Mouse (Mus musculus): ENCODE measurements around the gene Tnnt2.

The Tnnt2 gene

DNA sequence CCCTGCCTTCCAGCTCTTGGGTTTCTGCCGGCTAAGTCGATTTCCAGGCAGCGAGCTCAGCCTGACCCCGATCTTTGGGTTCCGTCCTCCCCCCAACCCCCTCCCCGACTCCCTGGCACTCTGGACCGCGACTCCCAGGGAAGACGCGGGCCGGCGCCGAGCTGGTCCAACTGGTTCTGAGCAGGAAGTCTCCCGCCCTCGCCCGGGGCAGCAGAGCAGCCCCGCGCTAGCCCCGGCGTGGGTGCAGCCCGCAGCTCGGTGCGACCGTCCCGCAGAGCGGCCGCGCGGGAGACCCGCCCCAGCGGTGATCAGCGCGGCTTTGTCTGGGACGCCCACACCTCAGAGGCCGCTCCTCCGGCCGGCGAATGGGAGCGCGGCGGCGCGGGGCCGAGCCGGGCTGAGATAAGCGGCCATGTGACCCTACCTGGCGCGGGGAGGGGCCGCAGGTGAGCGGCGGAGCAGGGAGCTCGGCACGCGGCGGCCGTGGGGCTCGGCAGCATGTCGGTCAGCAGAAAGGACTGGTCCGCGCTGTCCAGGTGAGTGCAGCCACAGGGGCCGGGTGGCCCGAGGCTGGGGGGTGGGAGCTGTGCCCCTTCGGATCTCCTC is 17.6 kb upstream of the Tnnt2 start, which contains the start of gene Lad1:
Gene Lad1 (plus strand): TSS at position 118 of the 606 bp plus-strand sequence.
- in situ Hi-C loops (cut with MboI, MseI), result loop anchor here (5.0 kb wide), 1 partner anchor 686 kb away; the partner anchor contains the start of gene Ptpn7

DNA sequence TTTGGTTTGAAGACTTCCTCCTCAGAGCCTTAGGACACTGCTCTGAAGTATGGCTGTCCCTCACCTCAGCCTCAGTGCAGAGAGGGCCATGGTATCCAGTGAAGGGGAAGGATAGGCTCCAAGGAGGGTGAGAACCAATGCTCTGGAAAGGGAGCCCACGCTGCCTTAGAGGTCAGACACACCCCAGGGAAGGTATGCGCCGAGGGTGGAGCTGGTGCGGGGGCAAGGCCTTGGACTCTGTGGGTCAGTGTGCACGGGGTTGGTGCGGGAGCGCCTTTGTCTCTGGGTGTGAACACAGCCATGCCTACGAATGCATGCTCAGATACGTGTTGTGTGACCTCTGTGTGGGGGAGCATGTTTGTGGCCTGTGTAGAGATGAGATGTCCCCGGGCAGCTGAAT is 16.1 kb upstream of the Tnnt2 start:
- in situ Hi-C loops (cut with MboI, MseI), result loop anchor here (5.0 kb wide), 1 partner anchor 93 kb away; no protein-coding TSS in a partner anchor

DNA sequence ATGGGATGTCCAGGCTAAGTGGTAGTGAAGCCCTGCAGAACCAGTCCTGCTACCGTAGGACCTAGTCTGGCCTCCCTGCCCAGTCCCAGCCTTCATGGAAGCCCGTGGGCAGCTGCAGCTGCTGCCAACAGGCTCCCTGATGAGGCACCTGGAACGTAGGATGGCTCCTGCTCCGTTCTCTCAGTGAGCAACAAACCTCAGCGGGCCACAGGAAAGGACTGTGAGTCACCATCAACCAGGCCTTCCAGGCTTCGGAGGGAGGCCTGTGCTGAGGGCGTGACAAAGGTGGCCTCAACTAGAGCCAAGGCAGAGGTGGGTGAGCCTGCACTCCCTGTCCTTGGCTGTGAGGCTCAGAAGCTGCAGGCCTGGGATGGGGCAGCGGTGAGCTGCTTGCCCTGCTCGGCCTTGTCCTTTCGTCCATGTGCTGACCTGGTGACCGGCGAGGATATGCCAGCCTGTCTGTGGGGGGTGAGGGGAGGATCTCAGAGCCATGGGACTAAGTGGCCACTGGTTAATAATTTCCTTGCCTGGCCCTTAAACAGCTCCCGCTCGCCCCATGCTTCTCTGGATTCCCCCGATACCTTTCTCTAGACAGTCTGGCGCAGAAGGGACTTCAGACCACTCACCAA is 15.3 kb upstream of the Tnnt2 start:
- in situ Hi-C loops (cut with MboI, MseI), result loop anchor here (5.0 kb wide), 1 partner anchor 94 kb away; no protein-coding TSS in a partner anchor

DNA sequence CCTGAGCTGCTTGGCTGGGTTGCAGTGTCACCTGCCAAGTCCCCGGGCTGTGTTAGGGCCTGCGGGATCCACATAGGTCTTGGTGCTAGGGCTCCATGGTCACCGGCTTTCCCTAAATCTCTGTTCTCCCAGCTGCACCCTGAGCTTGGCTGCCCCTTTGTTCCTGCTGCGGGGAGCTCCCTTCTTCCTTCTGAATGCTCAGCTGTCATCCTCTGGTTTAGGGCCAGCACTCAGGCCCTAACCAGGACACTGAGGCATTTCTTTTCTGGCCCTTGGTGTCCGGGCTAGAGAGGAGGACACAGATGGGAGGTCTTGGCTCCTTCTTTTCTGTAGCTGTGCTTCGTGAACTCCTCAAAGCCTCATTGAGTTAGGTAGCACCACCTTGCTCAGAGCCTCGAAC is 14.4 kb upstream of the Tnnt2 start:
- in situ Hi-C loops (cut with MboI, MseI), result loop anchor here (5.0 kb wide), 1 partner anchor 94 kb away; no protein-coding TSS in a partner anchor

DNA sequence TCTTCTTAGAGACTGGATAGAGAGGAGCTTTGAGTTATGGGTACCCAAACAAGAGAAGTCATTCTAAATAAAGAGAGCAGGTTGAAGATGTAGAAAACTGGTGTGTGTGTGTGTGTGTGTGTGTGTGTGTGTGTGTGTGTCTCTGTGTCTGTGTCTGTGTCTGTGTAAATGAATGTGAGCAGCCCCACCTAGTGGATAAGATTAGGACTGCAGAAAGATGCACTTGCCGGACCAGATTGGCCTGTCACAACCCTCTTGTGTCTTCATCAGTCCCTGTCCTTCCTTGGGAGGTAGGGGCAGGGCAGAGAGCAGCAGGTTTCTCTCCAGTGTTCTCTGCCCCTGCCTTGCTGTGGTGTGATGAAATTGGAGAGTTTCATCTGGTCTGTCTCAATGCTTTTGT is 7.2 kb upstream of the Tnnt2 start:
- in situ Hi-C loops (cut with MboI, MseI), result no loop called here

DNA sequence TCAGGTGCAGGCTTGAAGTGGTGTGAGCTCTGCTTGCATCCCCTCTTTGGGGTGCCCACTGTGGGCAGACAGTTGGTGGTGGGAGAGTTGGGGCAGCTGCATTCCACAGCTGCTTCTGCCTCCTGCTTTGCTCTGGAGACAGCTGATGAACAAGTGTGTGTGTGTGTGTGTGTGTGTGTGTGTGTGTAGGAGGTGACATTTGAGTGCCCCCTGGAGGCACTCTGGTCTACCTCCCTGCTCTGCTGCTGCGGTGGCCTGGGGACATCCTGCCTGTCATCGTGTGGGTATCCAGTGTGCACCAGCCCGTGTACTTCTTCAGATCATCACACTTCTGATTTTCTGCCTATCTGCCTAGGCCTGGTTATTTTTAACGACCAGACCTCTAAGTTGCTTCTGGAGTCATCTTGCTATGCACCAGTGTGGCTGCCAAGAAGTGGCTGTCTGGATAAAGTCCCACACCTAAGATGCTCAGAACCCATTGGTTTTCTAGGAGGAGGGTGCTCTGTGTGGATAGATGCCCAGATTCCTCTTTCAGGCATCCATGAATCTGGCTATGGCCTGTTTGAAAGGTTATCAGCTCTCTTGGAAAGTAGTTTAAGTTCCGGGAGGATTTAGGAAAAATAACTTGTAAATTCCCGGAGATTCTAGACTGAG is 1.8 kb upstream of the Tnnt2 start:
- in situ Hi-C loops (cut with MboI, MseI), result no loop called here

DNA sequence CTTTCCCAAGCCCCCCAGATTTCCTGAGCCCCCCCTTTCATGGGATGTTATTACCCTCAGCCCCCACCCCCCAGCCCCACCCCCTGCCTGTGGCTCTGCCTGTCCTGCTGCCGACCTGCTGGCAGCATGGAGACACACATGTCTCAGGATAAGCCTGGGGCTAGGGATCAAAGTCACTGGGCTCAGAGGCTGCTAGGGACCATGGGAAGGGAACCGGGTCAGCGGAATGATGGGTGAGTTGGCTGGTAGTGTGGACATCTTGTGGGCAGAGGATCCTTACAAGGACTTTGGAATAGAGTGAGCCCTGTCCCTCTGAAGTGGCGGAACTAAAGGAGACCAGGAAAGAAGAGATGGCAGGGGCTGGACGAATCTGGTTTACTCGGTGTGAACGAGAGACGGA is 1.2 kb upstream of the Tnnt2 start:
- in situ Hi-C loops (cut with MboI, MseI), result no loop called here

DNA sequence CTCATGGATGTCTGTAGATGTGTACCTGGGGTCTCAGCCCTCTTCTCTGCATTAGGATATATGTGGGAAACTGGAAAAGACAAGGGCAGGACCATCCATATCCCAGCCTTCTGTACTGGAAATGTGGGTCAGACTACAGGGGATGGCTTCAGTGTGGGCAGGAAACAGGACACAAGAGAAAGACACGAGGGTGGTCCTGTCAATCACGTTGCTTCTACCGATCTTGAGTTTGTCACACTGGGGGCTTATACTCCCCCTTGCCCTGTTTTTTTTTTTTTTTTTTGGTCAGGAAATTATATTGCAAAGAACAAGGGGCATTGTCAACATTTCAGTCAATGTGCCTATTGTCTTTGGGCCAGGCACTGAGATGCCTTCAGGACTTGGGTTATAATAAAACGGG is 2.5 kb downstream of the Tnnt2 start:
- in situ Hi-C loops (cut with MboI, MseI), result no loop called here

DNA sequence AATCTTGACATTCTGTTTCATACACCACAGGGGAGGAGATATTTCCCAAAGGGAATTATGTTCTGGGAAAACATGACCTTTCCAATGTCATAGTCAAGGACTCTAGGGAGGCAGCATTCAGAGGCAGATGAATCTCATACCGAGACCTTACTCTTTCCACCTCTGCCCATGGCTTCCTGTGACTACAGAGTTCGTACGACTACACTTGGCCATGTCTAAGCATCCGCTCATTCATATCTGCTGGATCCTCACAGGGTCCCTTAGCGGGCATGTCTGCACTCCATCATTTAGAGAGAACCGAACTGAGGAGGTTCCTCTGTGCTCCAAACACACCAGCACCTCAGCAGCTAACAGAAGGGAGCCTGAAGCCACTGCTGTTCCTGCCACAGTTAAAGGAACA is 2.9 kb downstream of the Tnnt2 start:
- in situ Hi-C loops (cut with MboI, MseI), result no loop called here

DNA sequence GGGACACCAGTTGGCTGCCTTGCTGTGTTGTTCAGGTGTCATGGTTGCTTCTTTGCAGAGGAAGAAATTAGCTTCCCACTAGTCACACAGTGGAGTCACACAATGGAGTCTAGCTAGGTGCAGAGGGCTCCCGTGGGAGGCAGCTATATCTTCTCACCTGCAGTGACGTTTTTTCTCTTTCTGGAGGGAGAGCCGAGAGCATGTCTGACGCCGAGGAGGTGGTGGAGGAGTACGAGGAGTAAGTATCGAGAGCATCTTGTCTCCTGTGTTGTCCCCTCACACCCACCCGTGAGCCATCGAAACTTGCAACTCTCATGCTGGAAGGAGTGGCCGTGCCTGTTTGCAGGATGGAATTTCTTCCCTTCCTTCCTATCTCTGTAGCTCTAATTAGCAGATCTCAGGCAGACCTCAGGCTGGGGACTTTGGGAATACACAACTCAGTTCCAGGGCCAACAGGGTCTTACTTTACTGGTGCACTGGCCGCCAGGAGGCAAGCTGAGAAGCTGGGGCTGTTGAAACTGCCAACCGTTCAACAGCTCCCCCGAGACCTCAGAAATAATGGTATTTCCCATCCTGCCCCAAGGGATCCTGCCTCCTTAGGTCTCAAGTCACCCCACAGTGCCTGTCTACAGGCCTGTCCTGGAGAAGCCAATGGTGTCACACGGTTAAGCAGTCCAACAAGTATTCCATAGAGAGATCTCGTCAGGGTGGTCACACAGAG is 4.7 kb downstream of the Tnnt2 start:
- in situ Hi-C loops (cut with MboI, MseI), result no loop called here

DNA sequence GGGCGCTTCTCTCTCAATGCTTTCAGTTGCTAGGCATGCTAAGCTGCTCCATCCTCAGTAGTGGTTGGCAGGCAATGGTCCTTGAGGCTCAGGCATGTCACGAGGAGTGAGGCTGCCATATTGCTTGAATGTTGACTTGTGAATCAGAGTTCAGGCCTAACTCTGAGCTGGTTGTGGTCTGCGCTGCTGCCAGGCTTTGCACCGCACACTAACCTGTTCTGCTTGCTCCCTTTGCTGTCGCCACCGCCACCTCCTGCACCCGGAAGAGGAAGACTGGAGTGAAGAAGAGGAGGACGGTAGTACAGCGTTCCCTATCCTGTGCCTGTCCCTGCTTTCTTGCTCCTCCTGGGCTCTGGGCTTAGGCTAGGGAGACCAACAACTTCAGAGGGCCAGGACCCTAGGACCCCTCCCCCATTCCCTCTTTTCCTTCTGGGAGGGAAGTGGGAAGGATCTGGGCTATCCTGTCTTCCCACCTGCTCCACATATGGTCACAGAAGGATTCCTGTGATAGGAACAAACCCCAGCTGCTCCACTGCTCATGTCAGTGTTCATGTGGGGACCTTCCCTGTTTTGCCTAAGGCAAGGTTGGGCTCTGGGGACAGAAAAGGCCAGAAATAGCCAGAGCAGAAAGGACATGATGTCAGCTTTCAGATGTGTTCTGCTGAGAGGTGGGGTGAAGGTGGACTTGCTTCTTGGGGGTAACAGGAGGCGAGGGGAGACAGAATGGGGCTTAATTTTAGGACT is 7.5 kb downstream of the Tnnt2 start:
- in situ Hi-C loops (cut with MboI, MseI), result no loop called here

DNA sequence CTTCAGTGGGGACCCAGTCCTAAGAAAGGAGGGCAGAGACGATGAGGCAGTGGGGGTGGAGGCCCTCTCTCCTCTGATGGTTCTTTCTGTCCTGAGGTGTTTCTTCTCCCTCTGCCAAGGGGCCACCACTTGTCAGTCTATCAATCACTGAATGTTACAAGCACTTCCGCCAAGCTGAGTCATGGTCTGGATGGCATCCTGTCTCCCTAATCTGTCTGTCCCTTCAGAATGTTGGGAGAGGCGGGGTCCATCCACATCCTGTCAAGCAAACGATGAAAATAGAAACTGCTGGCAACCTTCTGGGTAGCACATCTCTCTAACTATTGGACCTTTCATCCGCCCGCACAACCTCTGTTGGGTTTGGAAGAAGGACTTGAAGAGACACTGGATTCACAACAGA is 8.3 kb downstream of the Tnnt2 start:
- in situ Hi-C loops (cut with MboI, MseI), result no loop called here

DNA sequence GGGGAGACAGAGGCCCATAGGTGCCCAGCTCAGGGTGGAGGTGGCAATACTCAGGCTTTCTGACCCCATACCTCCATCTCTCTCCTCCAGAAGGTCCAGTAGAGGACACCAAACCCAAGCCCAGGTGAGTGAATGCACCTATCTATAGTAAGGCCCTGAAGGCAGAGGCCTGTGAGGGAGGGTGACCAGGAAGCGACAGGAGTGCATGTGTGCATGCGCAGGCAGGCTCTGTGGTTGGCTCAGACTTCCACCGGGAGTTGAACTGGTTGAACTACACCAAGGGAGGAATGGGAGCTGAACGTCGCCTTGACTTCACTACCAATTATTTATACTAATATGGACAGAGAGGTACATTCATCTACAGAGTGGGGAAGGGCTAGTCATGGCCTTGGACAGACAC is 10.5 kb downstream of the Tnnt2 start:
- in situ Hi-C loops (cut with MboI, MseI), result no loop called here

DNA sequence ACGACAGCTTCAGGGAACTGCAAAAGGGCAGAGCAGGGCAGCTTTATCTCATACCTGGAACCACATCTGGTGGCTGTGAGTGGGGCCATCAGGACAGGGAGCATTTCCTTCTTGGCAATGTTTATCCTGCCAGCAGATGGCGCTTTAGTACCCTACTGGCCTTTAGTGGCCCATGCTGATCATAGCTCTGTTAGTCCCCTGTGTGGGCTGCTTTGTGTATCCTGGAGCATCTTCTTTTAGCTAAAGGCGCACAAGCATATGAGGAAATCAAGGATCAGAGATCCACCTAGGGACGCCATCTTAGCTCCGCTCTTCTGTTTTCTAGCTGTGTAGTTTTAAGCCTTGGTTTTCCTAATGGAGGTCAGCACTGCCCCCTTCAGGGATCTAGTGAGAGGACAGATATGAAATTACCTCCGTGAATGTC is 11.0 kb downstream of the Tnnt2 start:
- in situ Hi-C loops (cut with MboI, MseI), result no loop called here

DNA sequence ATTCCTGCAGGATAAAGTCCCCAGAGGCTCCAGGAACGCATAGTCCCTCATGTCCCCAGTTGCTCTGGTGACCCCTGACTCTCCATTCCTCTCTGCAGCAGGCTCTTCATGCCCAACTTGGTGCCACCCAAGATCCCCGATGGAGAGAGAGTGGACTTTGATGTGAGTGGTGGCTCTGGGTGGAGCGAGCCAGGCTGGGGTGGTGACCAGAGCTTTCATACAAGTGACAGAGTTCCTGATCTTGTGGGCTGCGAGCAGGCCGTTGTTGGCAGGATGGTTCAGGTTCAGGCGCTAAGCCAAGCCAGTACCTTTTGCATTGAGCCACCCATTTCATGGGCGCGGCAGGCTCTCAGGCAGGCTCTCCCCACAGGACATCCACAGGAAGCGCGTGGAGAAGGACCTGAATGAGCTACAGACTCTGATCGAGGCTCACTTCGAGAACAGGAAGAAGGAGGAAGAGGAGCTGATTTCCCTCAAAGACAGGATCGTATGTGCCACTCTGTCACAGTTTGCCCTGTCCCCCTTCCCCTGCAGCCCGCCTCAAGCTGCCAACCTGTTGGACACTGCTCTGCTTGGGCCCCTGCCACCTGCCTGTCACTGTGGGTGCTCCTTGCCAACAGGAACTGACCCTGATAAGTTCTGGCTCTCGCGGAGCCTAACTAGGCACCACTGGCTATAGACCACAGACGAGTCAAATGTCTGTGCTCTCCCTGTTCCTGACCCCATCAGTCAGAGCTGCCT is 11.6 kb downstream of the Tnnt2 start:
- in situ Hi-C loops (cut with MboI, MseI), result no loop called here

DNA sequence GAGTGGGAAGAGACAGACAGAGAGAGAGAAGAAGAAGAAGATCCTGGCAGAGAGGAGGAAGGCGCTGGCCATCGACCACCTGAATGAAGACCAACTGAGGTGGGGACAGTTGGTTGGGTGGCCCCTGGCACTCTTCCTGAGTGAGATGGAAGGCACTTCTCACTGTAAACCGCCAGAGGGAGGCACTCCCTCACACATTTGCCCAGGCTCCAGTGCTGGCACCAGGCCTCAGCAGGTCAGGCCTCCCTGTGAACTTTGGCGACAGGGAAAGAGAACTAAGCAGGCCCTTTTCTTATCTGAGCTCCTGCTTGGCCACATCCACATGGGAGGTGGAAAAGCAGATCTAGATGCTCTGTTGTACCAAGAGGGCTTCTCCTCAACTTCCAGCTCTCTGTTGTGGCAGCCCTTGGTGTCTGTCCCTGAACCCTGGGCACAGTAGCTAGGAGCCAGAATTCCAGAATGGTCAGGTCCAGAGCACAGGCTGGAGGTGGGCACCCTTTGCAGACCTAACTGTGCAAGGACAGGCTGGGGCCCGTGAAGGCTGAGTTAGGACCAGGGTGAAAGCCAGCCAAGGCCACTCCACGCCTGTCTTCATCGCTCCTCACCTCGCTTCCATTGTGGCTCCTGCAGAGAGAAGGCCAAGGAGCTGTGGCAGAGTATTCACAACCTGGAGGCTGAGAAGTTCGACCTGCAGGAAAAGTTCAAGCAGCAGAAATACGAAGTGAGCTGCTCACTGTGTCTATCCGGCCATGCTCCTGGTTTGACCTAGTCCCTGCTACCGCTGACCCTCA is 14.8 kb downstream of the Tnnt2 start:
- in situ Hi-C loops (cut with MboI, MseI), result no loop called here

DNA sequence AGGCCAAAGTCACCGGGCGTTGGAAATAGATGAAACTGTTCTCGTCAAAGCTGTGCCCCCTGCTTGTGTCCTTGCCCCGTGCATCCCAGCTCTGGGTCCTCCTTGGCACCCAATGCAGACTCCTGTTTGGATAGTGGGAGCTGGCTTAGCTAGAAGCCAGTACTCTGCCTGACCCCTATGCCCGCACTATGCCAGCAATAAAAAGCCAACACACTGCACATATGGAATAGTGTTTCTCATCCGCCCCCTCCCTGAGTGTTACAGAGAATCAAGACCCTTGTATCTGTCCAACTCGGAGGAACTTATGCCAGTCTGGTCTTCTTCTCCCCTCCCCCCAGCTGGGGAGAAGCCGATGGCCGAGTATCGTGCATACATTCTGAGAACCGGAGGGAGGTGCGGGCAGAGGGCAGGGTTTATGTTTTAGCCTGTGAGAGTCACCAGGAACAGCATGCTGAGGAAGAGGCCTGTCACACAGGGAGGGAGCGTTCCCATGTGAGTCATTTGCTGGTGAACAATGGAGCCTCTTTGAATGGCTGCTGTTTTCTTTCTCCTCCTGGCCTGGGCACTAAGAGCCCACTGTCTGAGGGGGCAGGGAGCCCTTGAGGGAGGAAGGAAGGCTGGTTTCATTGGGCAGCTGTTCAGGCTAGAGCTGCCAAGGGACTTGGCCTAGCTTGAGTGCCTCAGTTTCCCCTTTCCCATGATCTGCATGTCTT is 16.0 kb downstream of the Tnnt2 start:
- in situ Hi-C loops (cut with MboI, MseI), result no loop called here

DNA sequence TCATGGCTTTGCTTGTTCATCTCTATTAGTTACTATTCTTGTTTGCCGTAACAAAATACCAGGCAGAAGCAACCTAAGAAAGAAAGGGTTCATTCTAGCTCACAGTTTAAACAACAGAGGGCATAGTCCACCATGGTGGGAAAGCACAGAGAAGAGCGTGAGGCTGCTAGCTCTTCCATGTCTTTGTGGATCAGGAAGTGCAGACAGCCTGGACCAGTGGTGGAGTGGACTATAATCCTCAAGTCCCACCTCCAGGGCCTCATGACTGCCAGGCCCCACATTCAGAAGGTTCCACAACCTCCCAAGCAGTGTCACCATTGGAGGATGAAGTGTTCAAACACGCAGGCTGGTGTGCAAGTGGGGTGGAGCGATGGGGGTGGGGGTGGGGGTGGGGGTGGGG is 17.0 kb downstream of the Tnnt2 start:
- in situ Hi-C loops (cut with MboI, MseI), result no loop called here

DNA sequence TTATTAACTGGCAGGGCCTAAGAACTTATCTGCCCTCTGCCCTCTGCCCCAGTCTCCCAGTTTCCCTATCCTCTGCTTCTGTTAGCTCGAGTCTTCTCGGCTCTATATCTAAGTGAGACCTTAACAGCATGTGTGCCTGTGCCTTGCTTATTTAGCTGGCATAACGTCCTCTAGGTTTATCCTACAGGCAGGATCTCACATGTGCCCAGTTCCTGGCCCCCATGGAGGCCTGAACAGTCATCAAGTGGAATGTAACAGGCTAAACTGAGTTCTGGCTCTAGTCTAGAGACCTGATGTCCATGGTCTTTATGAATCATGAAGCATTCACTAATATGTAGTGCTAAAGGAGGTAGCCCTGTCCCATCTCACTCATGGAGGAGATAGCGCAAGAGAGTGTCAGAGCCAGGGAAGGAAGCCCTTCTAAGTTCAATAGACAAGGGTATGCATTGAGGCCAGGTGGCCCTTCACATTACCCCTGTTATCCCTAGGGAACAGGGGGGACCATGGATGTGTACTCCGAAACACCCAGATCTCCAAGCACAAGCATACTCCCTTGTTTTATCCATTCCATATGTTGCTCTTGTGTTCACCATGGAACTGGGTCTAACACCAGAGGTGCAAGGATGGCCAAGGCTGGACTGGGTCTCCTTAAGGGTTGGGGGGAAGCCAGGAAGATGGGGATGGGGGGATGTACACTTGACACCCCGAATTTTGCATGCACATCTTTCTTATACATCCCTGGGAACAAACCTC is 18.6 kb downstream of the Tnnt2 start:
- in situ Hi-C loops (cut with MboI, MseI), result no loop called here
